Mouse (Mus musculus): ENCODE data around the gene Dgcr2.

DNA sequence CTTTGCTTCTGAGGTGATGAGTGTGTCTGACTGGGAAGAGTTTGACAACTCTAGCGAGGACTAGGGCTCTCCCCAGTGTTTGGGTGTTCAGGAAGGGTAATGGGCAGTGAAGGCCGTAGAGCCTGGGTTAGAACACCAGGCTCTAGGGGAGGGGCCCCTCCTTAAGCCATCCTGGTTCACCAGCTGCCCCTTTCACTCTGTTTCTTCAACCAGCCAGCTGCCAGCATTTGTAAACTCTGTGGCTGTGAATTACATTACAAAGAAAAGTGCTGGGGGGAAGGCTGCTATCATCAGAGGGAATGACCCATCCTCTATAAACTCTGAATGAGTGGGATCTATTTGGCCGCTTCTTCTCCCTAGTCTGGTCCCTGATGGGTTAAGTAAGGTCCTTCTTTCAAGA, 105.6 kb downstream of the Dgcr2 start:
- TF ChIP-seq CTCF (IDR thresholded peaks at IDR 0.05; ENCODE audit: low read depth), result no peak
- TF ChIP-seq EP300 (IDR thresholded peaks at IDR 0.05; ENCODE audit: low read depth), result no peak
